Mouse (Mus musculus): ENCODE measurements around the gene Sat1.

DNA sequence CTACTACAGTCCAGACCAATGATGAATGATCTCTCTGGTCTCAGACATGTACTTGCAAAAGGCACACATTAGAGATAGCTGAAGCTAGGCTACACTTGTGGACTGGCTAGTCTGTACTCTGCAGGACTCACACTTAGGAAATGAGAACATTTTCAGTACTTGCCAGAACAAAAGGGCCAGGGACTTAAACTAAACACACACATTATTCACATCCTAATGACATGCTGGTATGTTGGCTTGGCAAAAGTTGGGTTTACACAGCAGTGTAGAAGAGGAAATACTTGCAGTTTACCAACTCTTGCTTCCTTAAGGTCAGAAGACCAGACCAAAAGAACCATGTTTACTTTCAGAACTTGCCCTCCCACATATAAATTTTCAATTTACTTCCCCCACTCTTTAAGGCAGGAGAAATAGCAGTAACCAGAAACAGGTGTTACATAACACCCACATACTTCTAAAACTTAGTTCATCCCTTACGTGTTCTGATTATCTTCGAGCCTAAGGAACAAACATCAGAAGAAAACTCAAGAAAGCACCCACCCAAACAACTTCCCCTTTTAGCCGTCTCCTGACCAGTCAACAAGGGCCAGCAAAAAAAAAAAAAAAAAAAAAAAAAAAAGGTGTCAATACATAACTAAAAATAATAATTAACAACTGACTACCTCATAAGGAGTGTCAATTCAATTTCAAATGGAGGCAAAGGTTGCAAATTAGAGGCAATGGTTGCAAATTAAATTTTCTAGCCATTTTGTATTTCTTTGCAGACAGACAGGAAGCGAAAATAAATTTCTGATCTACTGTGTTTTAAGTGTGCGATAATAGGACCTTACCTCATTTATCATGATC lies 1.7 kb downstream of the Sat1 start:
- TF ChIP-seq POLR2A (IDR thresholded peaks at IDR 0.05; ENCODE audit: borderline replicate concordance, insufficient read depth, low read length) (no peak), CTCF (IDR thresholded peaks at IDR 0.05; ENCODE audit: borderline replicate concordance, insufficient read depth, low read depth, low read length) (no peak)
